Mouse (Mus musculus) forebrain, embryonic 13.5 days (tissue): ENCODE measurements around the gene Pla2g10. TPM values are rescaled to one million over a fixed set of nuclear protein-coding genes. Genes with fewer than 3 reads are reported as not detected.

ENCODE experiments used
- ATAC-seq: fragments of 200-750 bp; cut with Nextera tagmentation; 2 replicates; pipeline ENCODE4 v1.8.0; 2017
- H3K27ac ChIP-seq: fragments of 300-500 bp; sonication (generic); 2 replicates; pipeline ENCODE4 v1.5.1; 2015; ENCODE audit warnings: inconsistent platforms, mild to moderate bottlenecking, moderate library complexity
- H3K27me3 ChIP-seq: fragments of 300-500 bp; sonication (generic); 2 replicates; pipeline ENCODE4 v1.6.1; 2015; ENCODE audit warnings: mild to moderate bottlenecking, inconsistent platforms
- H3K36me3 ChIP-seq: fragments of 300-500 bp; sonication (generic); 2 replicates; pipeline ENCODE4 v1.6.1; 2015; ENCODE audit warnings: mild to moderate bottlenecking, inconsistent platforms; ENCODE audit not compliant: poor library complexity, severe bottlenecking
- H3K4me1 ChIP-seq: fragments of 300-500 bp; sonication (generic); 2 replicates; pipeline ENCODE4 v1.6.1; 2015; ENCODE audit warnings: inconsistent platforms
- H3K4me2 ChIP-seq: fragments of 300-500 bp; sonication (generic); 2 replicates; pipeline ENCODE4 v1.6.1; 2015; ENCODE audit warnings: inconsistent platforms, mild to moderate bottlenecking, moderate library complexity
- H3K4me3 ChIP-seq: fragments of 300-500 bp; sonication (generic); 2 replicates; pipeline ENCODE4 v1.5.1; 2015; ENCODE audit warnings: mild to moderate bottlenecking, inconsistent platforms
- H3K9ac ChIP-seq: fragments of 300-500 bp; sonication (generic); 2 replicates; pipeline ENCODE4 v1.6.1; 2015; ENCODE audit warnings: mild to moderate bottlenecking, inconsistent platforms
- H3K9me3 ChIP-seq: fragments of 300-500 bp; sonication (generic); replicated peaks from 2 replicates; pipeline ENCODE4 v1.6.1; 2016; ENCODE audit warnings: inconsistent platforms
- WGBS: fragments of 180-500 bp; shearing (Covaris S2); methylation state at CpG from one replicate; pipeline ENCODE4 v1.1.7; 2015; 5-methylcytosine and 5-hydroxymethylcytosine counted together
- polyA plus RNA-seq: library from polyadenylated mRNA; unstranded; fragments of >200 nt; fragmentation: Nextera tagmentation; extraction: Ambion mirVana; gene quantifications from 2 replicates; pipeline ENCODE4 v1.2.1, GENCODE M21; 2015

Gene Pla2g10
- polyA plus RNA-seq, 1 experiment from 2014 or later: 0.53 TPM

GRCm38 (mm10) chr16:13668402-13669108, 62.2 kb downstream of the Pla2g10 start:
- Histone ChIP-seq H3K4me1 (peaks cover 19% of the 10 kb centered on the region), H3K9me3 (no peaks in the 10 kb centered on the region), H3K4me2 (peak overlapping the region; percentile 83), H3K27me3 (no peaks in the 10 kb centered on the region), H3K27ac (no peak overlapping the region), H3K4me3 (peak overlapping the region; percentile 76), H3K36me3 (peaks cover 17% of the 10 kb centered on the region), H3K9ac (peak overlapping the region; percentile 88; the same call in 1 of the 2 replicates)
- ATAC-seq: no peak
- WGBS: 74% methylated on average over 10 of the region's 10 CpGs

- peak within 1 kb of the TSS; percentile 62 for H3K27ac ChIP-seq
- H3K4me1 ChIP-seq: peaks cover 13% of the 10 kb centered on the region
- peaks cover 24% of the 10 kb centered on the region for H3K36me3 ChIP-seq
- peak within 1 kb of the TSS; percentile 88 for H3K9ac ChIP-seq
- no peaks in the 10 kb centered on the region for H3K9me3 ChIP-seq
- H3K4me2 ChIP-seq: peak within 1 kb of the TSS; percentile 83
- peak; percentile 94 for ATAC-seq
- WGBS: under 1% methylated on average over 35 of the region's 35 CpGs
- peak within 1 kb of the TSS; percentile 76 for H3K4me3 ChIP-seq
- H3K27me3 ChIP-seq: no peaks in the 10 kb centered on the region
Measured at GRCm38 (mm10) chr16:13667878-13668343, 62.9 kb downstream of the Pla2g10 start, which contains the start of gene Parn. Parn (minus strand) TSS chr16:13668170.

Other genes starting within 250 kb of the Pla2g10 start
- 39.5 and 41.3 TPM in 2 replicates for gene Parn, start 62.8 kb downstream of the Pla2g10 start, polyA plus RNA-seq
- gene Bfar, start 59.1 kb downstream of the Pla2g10 start, polyA plus RNA-seq: 44.7 and 50.9 TPM in 2 replicates
- 9.4 and 9.9 TPM in 2 replicates for gene 3110001I22Rik, start 59.1 kb downstream of the Pla2g10 start, polyA plus RNA-seq
- gene Rrn3, start 49.7 kb upstream of the Pla2g10 start, polyA plus RNA-seq: 109 and 116 TPM in 2 replicates
- gene Ntan1, start 87.9 kb upstream of the Pla2g10 start, polyA plus RNA-seq: 214 and 225 TPM in 2 replicates
- 56.7 and 62.4 TPM in 2 replicates for gene Pdxdc1, start 172.1 kb upstream of the Pla2g10 start, polyA plus RNA-seq
- 5.4 and 7.0 TPM in 2 replicates for gene Mpv17l, start 172.2 kb upstream of the Pla2g10 start, polyA plus RNA-seq